In genomic region chr10:34811131-34811530, GRCm38 (mm10) we compare ENCODE assay signal across 24 mouse cellular contexts.
"Had no signal": no experiment of that assay in that cellular context is flagged by ENCODE, and none has a peak within 500 bp of the region (broad histone marks: within the 10 kb centered on the region; RNA-seq: fewer than 3 reads in every experiment).

No protein-coding gene starts in this region.

- H3K27ac ChIP-seq: gastrocnemius, adult 2 months; heart, embryonic 10.5 days; hindbrain, embryonic 10.5 days; hindbrain, embryonic 12.5 days; hindbrain, embryonic 14.5 days; intestine, embryonic 15.5 days; left cerebral cortex, adult 2 months; limb, embryonic 13.5 days; limb, embryonic 15.5 days; liver, embryonic 12.5 days; liver, embryonic 14.5 days had no signal

- H3K4me1 ChIP-seq: heart, embryonic 10.5 days; heart, embryonic 12.5 days; hindbrain, embryonic 10.5 days; hindbrain, embryonic 12.5 days; intestine, embryonic 15.5 days; limb, embryonic 13.5 days; limb, embryonic 15.5 days; liver, embryonic 12.5 days had no signal

- H3K9me3 ChIP-seq: heart, embryonic 10.5 days; heart, embryonic 12.5 days; hindbrain, embryonic 10.5 days; hindbrain, embryonic 12.5 days; intestine, embryonic 15.5 days; limb, embryonic 13.5 days; limb, embryonic 15.5 days; liver, embryonic 12.5 days had no signal

- H3K36me3 ChIP-seq: heart, embryonic 10.5 days; heart, embryonic 12.5 days; hindbrain, embryonic 10.5 days; hindbrain, embryonic 12.5 days; intestine, embryonic 15.5 days; limb, embryonic 13.5 days; limb, embryonic 15.5 days; liver, embryonic 12.5 days had no signal

- DNase-seq: gastrocnemius, adult 2 months; gastrocnemius, postnatal 10 days; gastrocnemius, postnatal 25 days; heart, adult 18-20 months; heart, postnatal 10 days; heart, postnatal 4 days; kidney, adult 18-20 months; kidney, adult 8-10 months; kidney, postnatal 10 days; kidney, postnatal 25 days; kidney, postnatal 4 days; layer of hippocampus, adult 9-11 months; layer of hippocampus, postnatal 36 days had no signal

- H3K4me3 ChIP-seq: gastrocnemius, adult 2 months; heart, embryonic 10.5 days; heart, embryonic 12.5 days; hindbrain, embryonic 10.5 days; hindbrain, embryonic 12.5 days; intestine, embryonic 15.5 days; left cerebral cortex, adult 2 months; limb, embryonic 13.5 days; limb, embryonic 15.5 days; liver, embryonic 12.5 days had no signal

- H3K27me3 ChIP-seq: heart, embryonic 12.5 days; hindbrain, embryonic 12.5 days; intestine, embryonic 15.5 days; limb, embryonic 13.5 days; limb, embryonic 15.5 days; liver, embryonic 12.5 days had no signal
